Mouse (Mus musculus) liver, embryonic 11.5 days (tissue): ENCODE measurements around the gene Ap1m2. TPM values are rescaled to one million over a fixed set of nuclear protein-coding genes. Genes with fewer than 3 reads are reported as not detected.

Source experiments
- ATAC-seq: fragments of 200-750 bp; cut with Nextera tagmentation; replicated peaks from 2 replicates; pipeline ENCODE4 v1.8.0; 2017; ENCODE audit warnings: moderate number of reproducible peaks, mild to moderate bottlenecking, moderate TSS enrichment, moderate library complexity; ENCODE audit not compliant: low FRiP score
- DNase-seq: peaks from one replicate; pipeline ENCODE4 v3.0.0-alpha.2; 2017; ENCODE audit warnings: low spot score
- H3K27ac ChIP-seq: fragments of 300-500 bp; sonication (generic); 2 replicates; pipeline ENCODE4 v1.5.1; 2014; ENCODE audit warnings: mild to moderate bottlenecking, low read depth, low read length, control low read depth
- H3K27me3 ChIP-seq: fragments of 300-500 bp; sonication (generic); replicated peaks from 2 replicates; pipeline ENCODE4 v1.6.1; 2014; ENCODE audit warnings: low read length, mixed read lengths; ENCODE audit not compliant: control insufficient read depth, insufficient read depth
- H3K36me3 ChIP-seq: fragments of 300-500 bp; sonication (generic); 2 replicates; pipeline ENCODE4 v1.6.1; 2014; ENCODE audit warnings: mild to moderate bottlenecking, low read length, moderate library complexity, mixed read lengths; ENCODE audit not compliant: control insufficient read depth, insufficient read depth
- H3K4me1 ChIP-seq: fragments of 300-500 bp; sonication (generic); replicated peaks from 2 replicates; pipeline ENCODE4 v1.6.1; 2014; ENCODE audit warnings: low read length, mixed read lengths; ENCODE audit not compliant: control insufficient read depth, insufficient read depth
- H3K4me2 ChIP-seq: fragments of 300-500 bp; sonication (generic); 2 replicates; pipeline ENCODE4 v1.6.1; 2014; ENCODE audit warnings: mild to moderate bottlenecking, control low read depth, moderate library complexity
- H3K4me3 ChIP-seq: fragments of 300-500 bp; sonication (generic); 2 replicates; pipeline ENCODE4 v1.5.1; 2014; ENCODE audit warnings: low read depth, low read length, control low read depth
- H3K9ac ChIP-seq: fragments of 300-500 bp; sonication (generic); 2 replicates; pipeline ENCODE4 v1.6.1; 2014; ENCODE audit warnings: low read depth, low read length, control low read depth
- H3K9me3 ChIP-seq: fragments of 300-500 bp; sonication (generic); 2 replicates; pipeline ENCODE4 v1.6.1; 2016; ENCODE audit warnings: low read length, inconsistent platforms, mixed read lengths; ENCODE audit not compliant: control insufficient read depth
- WGBS: fragments of 180-500 bp; shearing (Covaris S2); extraction: QIAGEN DNeasy Blood & Tissue Kit; methylation state at CpG from one replicate; pipeline ENCODE4 v1.1.7; 2014; 5-methylcytosine and 5-hydroxymethylcytosine counted together
- polyA plus RNA-seq: library from polyadenylated mRNA; unstranded; fragments of >200 nt; fragmentation: Nextera tagmentation; extraction: Ambion mirVana; gene quantifications from 2 replicates; pipeline ENCODE4 v1.2.1, GENCODE M21; 2014

Ap1m2 gene
- polyA plus RNA-seq, 1 experiment from 2014 or later, result 1.6 TPM

DNA sequence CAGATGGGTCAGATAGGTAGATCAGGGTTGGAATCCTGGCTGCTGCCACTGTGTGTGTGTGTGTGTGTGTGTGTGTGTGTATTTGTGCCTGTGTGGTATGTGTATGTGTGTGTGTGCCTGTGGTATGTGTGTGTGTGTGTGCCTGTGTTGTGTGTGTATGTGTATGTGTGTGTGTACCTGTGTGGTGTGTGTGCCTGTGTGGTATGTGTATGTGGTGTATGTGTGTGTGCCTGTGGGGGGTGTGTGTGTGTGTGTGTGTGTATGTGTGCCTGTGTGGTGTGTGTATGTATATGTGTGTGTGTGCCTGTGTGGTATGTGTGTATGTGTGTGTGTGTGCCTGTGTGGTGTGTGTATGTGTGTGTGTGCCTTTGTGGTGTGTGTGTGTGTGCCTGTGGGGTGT, 57.4 kb downstream of the Ap1m2 start:
- no peak overlapping the region for H3K4me2 ChIP-seq
- no peak for DNase-seq
- no peak overlapping the region for H3K9ac ChIP-seq
- H3K4me3 ChIP-seq, result no peak overlapping the region
- H3K4me1 ChIP-seq, result no peaks in the 10 kb centered on the region
- no peak overlapping the region for H3K27ac ChIP-seq
- no peak for ATAC-seq
- no peaks in the 10 kb centered on the region for H3K9me3 ChIP-seq
- no peaks in the 10 kb centered on the region for H3K36me3 ChIP-seq
- H3K27me3 ChIP-seq, result peaks cover 29% of the 10 kb centered on the region

DNA sequence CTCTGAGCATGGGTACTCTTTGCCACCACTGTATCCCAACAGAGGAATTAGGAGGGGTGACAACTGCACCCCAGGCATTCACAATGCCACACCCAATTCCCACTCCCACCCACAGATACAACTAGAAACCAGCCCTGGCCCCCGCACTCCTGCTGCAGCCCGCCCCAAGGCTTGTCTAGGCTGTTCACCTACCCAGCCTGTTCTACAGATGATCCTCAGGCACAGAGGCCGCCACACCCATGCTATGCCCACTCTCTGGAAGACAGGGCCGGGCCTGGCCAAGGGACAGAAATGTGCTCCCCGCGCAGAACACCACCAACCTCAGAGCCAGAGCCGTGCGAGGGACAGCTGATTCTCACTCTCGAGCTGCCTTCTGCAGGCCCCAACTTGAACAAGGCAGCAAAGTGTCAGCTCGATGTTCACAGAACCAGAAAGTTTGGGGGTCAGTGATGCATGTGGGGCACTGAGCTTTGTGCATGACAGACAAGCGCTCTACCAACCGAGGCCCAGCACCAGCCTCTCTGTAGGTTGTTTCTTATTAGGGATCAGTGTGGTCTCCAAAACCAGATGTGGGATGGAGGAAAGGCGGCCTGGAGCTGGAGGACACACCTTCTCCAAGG, 60.9 kb downstream of the Ap1m2 start:
- ATAC-seq (no peak), DNase-seq (no peak)
- WGBS, result 59% methylated on average over 13 of the region's 13 CpGs
- H3K4me2 ChIP-seq, result no peak overlapping the region
- no peak overlapping the region for H3K9ac ChIP-seq
- H3K4me1 ChIP-seq, result peaks cover 4% of the 10 kb centered on the region; the same call in 1 of the 2 replicates
- no peaks in the 10 kb centered on the region for H3K36me3 ChIP-seq
- no peak overlapping the region for H3K27ac ChIP-seq
- H3K4me3 ChIP-seq, result no peak overlapping the region
- H3K27me3 ChIP-seq, result peaks cover 59% of the 10 kb centered on the region
- H3K9me3 ChIP-seq, result no peaks in the 10 kb centered on the region

DNA sequence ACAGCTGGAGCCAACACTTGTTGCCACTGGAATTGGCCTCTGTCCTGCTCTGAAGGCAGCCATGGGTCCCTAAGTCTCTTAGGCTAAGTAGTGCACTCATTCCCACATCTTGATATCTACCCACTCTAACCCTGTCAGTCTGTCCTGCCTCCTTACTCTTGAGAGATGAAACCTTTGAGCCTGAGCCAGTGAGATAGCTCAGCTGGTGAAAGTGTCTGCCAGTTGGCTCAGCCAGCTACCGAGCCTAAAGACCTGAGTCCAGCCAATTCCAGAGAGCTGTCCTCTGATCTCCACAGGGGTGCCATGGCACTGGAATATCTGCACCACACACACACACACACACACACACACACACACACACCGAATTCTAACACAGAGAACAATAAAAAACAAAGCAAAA, 61.6 kb downstream of the Ap1m2 start:
- Histone ChIP-seq H3K9ac (no peak overlapping the region), H3K4me1 (peaks cover 4% of the 10 kb centered on the region; the same call in 1 of the 2 replicates), H3K9me3 (no peaks in the 10 kb centered on the region), H3K4me2 (no peak overlapping the region), H3K27ac (no peak overlapping the region), H3K36me3 (no peaks in the 10 kb centered on the region), H3K4me3 (no peak overlapping the region), H3K27me3 (peaks cover 66% of the 10 kb centered on the region)
- ATAC-seq (no peak), DNase-seq (no peak)
- WGBS, result 51% methylated on average over 2 of the region's 2 CpGs

DNA sequence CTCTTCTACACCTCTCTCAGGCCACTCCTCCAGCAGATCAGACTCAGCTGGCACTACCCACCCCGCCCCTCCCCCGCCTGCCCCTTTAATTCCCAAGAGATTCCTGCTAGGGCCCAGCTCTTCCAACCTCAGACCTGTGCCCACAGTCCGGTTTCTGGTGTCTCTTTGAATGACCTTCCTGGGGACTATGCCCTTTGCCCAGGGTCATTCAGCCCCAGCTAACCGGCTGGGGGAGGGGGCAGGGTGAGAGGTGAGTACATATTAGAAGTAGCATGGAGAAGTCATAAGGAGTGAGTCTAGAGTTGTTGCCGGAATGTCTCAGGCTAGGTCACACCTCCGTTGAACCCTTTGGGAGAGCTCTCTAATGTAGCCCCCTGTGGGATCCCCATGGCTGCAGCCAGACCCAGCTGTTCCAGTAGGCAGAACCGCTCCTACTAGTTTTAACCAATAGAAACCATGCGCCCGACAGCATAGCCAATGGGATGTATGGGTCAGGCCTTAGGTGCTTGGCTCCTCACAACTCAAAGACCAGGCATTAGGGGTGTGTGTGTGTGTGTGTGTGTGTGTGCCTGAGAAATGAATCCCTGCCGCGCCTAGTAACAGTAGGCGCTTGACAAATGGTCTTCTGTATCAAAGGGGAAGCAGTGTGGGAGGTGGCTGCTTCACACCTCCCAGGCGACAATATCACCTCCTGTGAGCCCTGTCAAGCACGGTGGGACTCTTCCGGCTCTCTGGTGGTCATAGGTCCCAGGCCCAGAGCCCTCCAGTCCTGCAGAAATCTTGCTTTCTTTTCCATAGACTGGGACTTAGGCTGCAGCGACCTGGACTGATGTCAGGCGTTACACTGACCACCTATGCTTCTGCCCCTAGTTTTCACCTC, 62.3 kb downstream of the Ap1m2 start:
- Histone ChIP-seq H3K9ac (no peak overlapping the region), H3K4me1 (peaks cover 4% of the 10 kb centered on the region; the same call in 1 of the 2 replicates), H3K9me3 (no peaks in the 10 kb centered on the region), H3K36me3 (no peaks in the 10 kb centered on the region), H3K27me3 (peaks cover 73% of the 10 kb centered on the region), H3K4me2 (no peak overlapping the region), H3K27ac (no peak overlapping the region), H3K4me3 (no peak overlapping the region)
- DNase-seq (no peak), ATAC-seq (peak; percentile 45; the same call in 1 of the 2 replicates)
- WGBS, result 19% methylated on average over 17 of the region's 17 CpGs

DNA sequence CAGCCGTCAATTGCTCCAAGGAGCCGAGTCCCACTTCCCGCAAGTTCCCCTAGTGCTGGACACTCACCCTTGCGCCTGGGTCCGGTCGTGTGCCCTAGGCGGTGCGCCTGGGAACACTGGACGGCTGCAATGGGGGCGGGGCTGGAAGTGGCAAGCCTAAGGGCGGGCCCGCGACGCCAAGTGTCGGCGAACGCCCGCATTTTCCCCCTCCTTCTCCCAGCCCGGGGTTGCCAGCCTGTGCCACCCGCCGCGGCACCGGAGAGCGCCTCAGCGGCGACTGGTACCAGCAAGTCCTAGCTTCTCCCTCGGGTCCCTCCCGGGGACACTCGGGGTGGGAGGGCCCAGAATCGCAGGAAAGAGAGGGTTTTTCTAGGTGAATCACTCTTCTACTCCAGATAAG, 63.8 kb downstream of the Ap1m2 start, which contains the start of gene S1pr5:
TSS of gene S1pr5 (minus strand) at position 118 of the 400 bp plus-strand sequence.
- 0 out of 2 replicates have a peak within 1 kb of the TSS, but pooled peaks have one; percentile 23 for H3K9ac ChIP-seq
- H3K4me3 ChIP-seq, result peak within 1 kb of the TSS; percentile 36
- peaks cover 10% of the 10 kb centered on the region for H3K4me1 ChIP-seq
- peaks cover 88% of the 10 kb centered on the region for H3K27me3 ChIP-seq
- H3K36me3 ChIP-seq, result no peaks in the 10 kb centered on the region
- 2% methylated on average over 30 of the region's 30 CpGs for WGBS
- no peak for DNase-seq
- no peak within 1 kb of the TSS for H3K27ac ChIP-seq
- peak within 1 kb of the TSS; percentile 65 for H3K4me2 ChIP-seq
- no peaks in the 10 kb centered on the region for H3K9me3 ChIP-seq
- ATAC-seq, result 0 out of 2 replicates have a peak, but pooled peaks have one; percentile 38

DNA sequence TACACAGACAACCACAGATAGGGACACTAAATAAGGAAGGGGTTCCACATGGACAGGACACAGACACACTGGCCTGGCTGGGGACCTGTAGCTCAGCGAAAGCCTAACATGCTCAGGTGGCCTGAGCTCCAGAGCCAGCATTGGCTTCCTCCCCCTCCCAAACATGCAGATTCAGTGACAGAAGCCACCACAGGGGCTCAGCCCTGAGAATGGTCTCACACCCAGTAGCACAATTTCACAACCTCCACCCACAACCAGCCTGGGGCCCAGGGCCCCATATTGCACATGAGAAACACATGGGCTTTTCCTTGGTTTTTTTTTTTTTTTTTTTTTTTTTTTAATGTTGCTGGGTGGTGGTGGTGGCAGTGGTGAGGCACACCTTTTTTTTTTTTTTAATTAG, 65.8 kb downstream of the Ap1m2 start:
- Histone ChIP-seq H3K4me3 (no peak overlapping the region), H3K9me3 (no peaks in the 10 kb centered on the region), H3K27ac (no peak overlapping the region), H3K4me2 (no peak overlapping the region), H3K4me1 (peaks cover 10% of the 10 kb centered on the region), H3K9ac (no peak overlapping the region), H3K36me3 (no peaks in the 10 kb centered on the region), H3K27me3 (peaks cover 88% of the 10 kb centered on the region)
- WGBS, result 68% methylated on average over 1 of the region's 1 CpGs
- ATAC-seq, result no peak
- no peak for DNase-seq

DNA sequence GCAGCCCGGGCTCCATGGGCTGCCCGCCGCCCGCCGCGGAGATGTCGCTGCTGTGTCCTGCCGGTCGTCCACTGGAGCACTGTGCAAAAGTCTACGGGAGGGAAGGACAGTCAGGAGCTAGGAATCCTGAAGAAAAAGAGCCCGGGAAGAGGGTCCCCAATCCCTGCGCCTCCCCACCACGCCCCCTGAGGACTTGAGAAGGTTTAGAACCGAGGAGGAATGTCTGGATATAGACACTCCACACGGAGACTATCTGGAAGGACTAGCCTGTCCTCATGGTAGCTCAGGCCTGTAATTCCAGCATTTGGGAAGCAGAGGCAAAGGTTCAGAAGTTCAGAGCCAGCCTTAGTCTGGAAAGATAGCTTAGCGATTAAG, 67.0 kb downstream of the Ap1m2 start:
- 4% methylated on average over 16 of the region's 16 CpGs for whole genome bisulfite sequencing
- no peaks in the 10 kb centered on the region for H3K9me3 ChIP-seq
- no peak overlapping the region for H3K9ac ChIP-seq
- peaks cover 76% of the 10 kb centered on the region for H3K27me3 ChIP-seq
- H3K27ac ChIP-seq, result no peak overlapping the region
- H3K4me1 ChIP-seq, result peaks cover 10% of the 10 kb centered on the region
- H3K4me3 ChIP-seq, result peak overlapping the region; percentile 35
- ATAC-seq (no peak), DNase-seq (no peak)
- H3K36me3 ChIP-seq, result no peaks in the 10 kb centered on the region
- peak overlapping the region; percentile 66 for H3K4me2 ChIP-seq

DNA sequence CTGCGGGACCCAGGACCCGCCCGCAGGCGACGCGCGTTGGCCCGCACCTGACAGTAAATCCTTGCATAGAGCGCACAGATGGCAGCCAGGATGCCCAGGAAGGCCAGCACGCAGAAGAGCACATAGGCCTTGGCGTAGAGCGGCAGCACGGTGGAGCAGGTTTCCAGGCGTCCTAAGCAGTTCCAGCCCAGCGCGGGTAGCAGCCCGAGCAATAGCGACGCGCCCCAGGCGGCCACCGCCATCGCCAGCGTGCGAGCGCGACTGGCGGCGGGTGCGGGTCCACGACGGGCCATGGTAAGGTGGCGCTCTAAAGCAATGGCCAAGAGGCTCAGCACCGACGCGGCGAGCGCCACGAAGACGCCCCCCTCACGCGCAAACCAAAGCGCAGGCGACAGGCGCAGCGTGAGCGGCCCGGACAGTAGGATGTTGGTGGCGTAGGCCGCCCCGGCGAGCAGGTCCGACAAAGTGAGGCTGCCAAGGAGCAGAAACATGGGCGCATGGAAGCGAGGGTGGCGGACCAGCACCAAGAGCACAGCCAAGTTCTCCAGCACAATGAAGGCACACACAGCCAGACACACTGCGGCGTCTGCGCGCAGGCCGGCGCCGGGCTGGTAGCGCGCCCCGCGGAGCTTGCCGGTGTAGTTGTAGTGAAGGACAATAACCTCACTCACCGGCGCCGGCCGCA, 67.6 kb downstream of the Ap1m2 start:
- no peak for ATAC-seq
- H3K4me2 ChIP-seq, result peak overlapping the region; percentile 66
- WGBS, result 2% methylated on average over 72 of the region's 72 CpGs
- peak overlapping the region; percentile 35 for H3K4me3 ChIP-seq
- H3K36me3 ChIP-seq, result no peaks in the 10 kb centered on the region
- no peak overlapping the region for H3K27ac ChIP-seq
- peaks cover 10% of the 10 kb centered on the region for H3K4me1 ChIP-seq
- peaks cover 71% of the 10 kb centered on the region for H3K27me3 ChIP-seq
- no peaks in the 10 kb centered on the region for H3K9me3 ChIP-seq
- H3K9ac ChIP-seq, result no peak overlapping the region
- no peak for DNase-seq
